Mouse (Mus musculus): ENCODE measurements around the gene Olfr1427.
"Not testable (repeated sequence)": the region's sequence is repeated elsewhere in the genome, so short reads cannot be mapped to it uniquely, and the experiment has no call there.

Olfr1427 gene

DNA sequence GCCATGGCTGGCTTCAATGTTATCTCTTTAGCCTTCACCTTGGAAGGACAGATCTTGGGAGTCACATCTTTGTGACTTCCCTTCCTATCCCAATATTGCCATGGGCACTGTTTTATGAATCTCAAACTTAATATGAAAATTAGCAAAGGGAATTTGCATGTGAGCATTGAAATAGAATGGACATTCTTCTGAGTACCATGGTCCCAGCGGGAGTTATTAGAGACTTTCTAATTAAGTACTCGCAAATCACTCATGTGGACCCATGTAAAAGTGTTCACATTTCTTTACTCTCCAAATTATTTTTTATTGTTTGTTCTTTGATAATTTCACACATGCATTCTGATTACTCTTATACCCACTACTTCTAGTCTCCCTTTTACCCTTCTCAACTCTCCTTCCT lies at the start of gene Olfr1427:
Gene Olfr1427, minus strand, starts transcription at position 101 of the 400 bp plus-strand sequence.
- DNase-seq (ENCODE audit: low read depth), result no peak

DNA sequence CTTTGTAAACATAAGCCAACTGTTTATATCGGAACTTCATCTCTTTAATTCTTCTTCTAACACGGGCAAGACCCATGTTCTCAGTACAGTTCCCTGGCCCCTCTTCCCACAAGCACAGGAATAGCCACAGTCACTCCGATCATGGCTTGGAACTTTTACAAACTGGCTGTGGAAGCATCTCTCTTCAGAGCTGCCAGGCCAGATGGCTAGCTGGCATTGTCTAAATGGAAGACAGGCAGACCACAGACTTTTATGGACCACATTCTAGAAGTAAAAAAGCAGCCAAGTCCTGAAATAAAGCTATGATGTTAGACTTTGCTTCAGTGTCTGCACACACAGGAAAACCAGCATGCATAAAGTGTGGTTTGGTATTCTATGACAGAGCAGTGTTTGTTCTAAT lies 42.3 kb upstream of the Olfr1427 start:
- DNase-seq (ENCODE audit: low read depth), result no peak

DNA sequence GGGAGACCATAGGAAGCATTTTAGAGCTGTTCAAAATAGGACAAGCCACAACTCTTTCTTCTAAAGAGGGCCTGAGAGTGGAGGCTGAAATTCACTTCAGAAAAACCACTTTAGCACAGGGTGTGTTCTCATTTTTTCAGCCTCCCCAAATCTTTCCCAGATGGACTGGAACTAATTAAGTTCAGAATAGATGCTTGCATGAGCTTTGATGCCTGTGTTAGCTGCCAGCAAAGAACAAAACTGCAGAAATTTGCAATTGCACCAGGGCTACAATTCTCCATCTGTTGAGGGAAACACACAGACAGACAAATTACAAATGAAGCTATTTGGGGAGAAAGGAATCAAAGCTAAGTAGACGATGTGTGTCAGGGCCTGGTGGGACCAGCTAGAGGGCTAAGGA lies 40.2 kb upstream of the Olfr1427 start:
- no peak for DNase-seq (ENCODE audit: low read depth)

DNA sequence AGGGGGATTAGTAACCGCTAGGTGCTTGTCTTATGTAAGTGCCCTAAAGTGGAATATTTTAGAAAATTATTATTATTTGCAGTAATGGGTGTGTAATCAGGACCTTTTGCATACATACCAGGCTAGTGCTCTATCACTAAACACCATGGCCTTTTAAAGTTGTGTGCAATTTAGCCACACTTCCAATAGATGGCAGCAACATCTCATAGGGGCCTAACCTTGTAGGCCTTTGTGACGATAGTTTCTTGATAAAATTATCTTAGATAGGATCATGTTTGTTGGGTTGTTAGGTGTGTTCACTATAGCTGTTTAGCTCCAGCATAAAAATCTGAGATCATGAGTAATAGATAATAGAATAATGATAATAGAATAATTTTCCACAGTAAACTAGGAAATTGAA lies 31.2 kb upstream of the Olfr1427 start:
- DNase-seq (ENCODE audit: low read depth), result no peak

DNA sequence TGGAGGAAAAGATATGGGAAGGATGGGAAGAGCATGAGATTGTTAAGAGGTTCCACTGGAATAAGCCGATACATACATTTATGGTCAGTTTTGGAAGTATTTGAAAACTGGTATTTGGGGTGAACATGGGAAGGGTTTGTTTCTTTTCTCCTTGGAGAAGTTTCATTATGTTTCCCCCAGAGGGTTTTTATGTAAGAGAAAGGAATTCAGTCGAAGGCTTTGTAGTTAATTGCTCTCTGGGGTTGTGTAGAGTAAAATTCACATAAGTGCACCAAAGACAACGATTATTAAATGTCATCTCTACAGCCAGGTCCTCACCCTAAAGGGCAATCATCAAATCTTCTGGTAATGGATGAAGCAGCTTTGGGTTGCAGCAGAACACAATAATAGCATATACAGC lies 20.0 kb upstream of the Olfr1427 start, which contains the start of gene Olfr76:
Gene Olfr76, minus strand, starts transcription at position 101 of the 400 bp plus-strand sequence.
- no peak for DNase-seq (ENCODE audit: low read depth)

DNA sequence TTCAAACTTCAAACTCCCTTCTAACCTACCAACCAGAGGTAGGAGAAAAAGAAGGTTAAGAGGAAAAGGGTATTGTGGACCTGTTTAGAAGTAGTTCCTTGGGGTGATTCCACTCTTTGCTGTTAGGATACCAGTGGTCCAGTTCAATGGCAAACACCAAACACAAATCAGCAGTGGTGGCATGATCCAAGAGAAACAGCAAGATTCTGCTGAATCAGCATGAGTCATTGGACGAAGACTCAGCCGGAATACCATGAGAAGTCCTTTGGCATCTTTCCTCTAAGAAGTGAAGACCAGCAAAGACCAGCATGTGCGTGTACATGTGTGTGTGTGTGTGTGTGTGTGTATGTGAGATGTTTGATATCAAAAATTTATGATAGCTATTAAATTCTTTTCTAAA lies 13.3 kb upstream of the Olfr1427 start:
- no peak for DNase-seq (ENCODE audit: low read depth)

DNA sequence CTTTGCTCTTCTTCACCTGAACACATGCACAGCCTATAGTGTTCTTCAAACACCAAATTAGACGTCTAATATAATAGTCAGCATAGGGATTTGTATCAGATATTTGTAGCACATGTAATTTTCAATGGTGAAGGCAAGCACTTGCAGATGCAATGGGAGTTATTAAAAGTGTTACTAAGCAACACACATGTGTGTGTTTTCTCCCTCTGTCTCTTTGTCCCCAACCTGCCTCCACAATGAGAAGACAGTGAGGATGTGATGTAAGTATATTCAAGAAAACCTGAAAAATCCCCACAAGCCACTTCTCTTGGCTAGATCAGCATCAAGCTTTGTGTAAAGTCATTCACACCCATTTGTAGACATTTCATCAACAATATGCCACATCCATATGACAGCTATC lies 12.7 kb upstream of the Olfr1427 start, which contains the start of gene Olfr1428:
Gene Olfr1428, minus strand, starts transcription at position 101 of the 400 bp plus-strand sequence.
- DNase-seq (ENCODE audit: low read depth), result no peak

DNA sequence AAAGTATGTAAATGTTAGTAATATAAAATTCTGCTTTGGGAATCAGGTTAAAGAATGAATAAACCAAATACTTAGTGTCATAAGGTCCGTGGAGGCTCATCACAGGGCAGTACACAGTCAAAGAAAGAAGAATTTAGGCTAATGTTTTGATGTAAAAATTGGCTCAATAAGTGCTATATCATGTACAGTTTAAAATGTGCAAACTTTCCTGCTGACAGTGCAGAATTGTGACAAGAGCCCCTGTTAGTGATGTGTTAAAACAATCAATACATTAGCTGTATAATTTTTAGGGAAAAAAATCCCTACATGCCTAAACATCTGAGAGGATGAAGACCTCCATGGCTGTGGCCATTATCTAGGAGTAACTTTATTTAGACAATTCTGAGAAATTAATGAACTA lies 10.7 kb upstream of the Olfr1427 start:
- DNase-seq (ENCODE audit: low read depth), result no peak

DNA sequence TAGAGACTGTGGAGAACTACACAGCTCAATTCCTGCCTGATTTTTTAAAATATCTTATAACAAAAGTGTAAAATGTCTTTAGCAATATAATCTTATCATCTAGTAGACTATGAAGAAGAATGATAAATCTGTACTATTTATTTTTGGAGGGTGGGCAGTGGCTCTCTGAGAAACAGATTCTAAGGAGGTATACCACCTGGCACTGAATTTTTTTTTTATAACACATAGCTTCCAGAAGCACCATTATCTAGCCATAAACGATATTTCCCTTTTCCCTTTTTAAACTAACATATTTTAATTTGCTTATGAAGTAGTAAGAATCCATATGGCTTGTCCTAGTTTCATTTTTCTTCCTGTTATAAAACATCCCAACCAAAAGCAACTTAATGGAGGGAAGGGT lies 1.4 kb upstream of the Olfr1427 start:
- DNase-seq (ENCODE audit: low read depth), result no peak

DNA sequence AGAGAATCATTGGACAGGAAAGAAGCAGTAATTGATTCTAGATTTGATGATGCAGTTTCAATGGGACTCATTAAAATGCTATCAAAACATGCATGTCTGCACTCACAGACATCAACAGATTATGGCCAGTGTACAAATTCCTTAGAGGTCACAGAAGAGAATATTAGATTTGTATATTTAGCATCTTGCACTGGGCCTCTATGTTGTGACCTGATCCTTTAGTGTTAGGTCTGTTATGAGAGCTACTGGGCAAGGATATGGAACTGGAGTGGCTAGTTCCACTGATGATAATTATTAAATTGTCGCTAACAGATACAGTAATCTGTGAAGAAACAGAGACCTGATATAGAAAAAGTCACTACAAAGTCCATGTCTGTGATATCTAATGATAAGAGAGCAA lies 11.2 kb downstream of the Olfr1427 start, which contains the start of gene Olfr1426:
Gene Olfr1426, minus strand, starts transcription at position 101 of the 400 bp plus-strand sequence.
- no peak for DNase-seq (ENCODE audit: low read depth)

DNA sequence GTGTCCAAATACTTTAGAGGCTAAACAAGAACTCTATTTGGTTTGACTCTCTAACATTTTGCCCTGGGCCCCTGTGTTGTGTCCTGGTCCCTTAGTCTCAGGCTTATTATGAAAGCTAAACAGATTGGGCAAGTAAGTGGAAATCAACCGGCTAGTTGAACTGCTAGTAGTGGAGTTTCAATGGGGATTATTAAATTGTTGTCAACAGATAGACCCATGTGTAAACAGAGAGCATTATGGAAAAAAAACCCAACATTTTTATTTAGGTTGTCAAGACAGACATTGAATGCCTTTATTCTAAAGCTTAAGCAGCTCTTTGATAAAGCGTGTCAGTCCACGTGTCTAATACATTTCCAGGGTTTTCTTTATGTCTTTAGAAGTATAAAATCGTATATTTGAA lies 25.5 kb downstream of the Olfr1427 start, which contains the start of gene Olfr1425:
Gene Olfr1425, minus strand, starts transcription at position 101 of the 400 bp plus-strand sequence.
- DNase-seq (ENCODE audit: low read depth), result not testable (repeated sequence)

DNA sequence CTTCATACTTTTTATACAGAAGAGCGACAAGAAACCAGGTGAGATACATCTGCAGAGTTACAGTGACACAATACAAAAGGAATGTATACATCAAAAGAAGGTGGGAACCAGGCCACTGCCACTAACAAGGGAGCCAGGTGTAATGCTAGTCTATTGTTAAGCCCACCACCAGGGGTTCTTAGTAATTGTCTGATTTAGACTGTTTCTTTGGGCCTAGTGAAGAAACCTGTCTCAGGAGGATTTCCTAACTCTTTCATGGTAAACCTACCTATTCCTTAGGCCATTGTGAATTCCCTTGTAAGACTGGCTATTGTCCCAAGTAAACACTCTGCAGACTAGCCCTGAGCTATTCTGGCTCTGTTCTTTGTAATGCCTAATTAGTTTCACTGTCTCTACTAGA lies 33.6 kb downstream of the Olfr1427 start:
- not testable (repeated sequence) for DNase-seq (ENCODE audit: low read depth)

DNA sequence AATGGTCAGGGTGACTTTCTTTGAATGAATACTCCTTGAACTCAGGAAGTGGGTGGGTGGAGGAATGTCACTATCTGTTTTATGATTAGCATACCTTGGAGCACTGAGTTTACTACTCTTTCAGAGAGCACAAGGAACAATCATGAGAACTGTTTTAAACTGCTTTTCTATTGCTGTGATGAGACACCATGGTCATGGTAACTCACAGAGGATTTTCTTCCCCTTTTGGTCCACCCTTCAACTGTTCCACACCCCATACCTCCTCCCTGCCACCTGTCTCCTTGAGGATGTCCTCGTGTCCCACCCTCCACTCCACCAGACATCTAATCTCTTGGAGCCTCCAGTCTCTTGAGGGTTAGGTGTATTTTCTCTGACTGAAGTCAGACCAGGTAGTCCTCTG lies 35.3 kb downstream of the Olfr1427 start:
- DNase-seq (ENCODE audit: low read depth), result not testable (repeated sequence)

DNA sequence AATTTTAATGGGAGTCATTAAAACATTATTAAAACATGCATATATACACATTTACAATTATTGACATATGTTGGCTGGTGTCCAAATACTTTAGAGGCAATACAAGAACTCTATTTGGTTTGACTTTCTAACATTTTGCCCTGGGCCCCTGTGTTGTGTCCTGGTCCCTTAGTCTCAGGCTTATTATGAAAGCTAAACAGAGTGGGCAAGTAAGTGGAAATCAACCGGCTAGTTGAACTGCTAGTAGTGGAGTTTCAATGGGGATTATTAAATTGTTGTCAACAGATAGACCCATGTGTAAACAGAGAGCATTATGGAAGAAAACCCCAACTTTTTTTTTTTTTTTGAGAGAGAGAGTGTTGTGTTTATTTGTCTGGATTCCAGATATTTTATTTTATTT lies 40.6 kb downstream of the Olfr1427 start, which contains the start of gene Olfr1424:
Gene Olfr1424, minus strand, starts transcription at position 101 of the 400 bp plus-strand sequence.
- not testable (repeated sequence) for DNase-seq (ENCODE audit: low read depth)
